Mouse (Mus musculus) forebrain, postnatal 0 days (tissue): ENCODE results near the gene Dnmt3c. TPM values are rescaled to one million over a fixed set of nuclear protein-coding genes. Genes with fewer than 3 reads are reported as not detected.
"Not testable (repeated sequence)": the region's sequence is repeated elsewhere in the genome, so short reads cannot be mapped to it uniquely, and the experiment has no call there.

Source experiments
- ATAC-seq: fragments of 200-750 bp; cut with Nextera tagmentation; 2 replicates; pipeline ENCODE4 v1.8.0; 2017; ENCODE audit warnings: mild to moderate bottlenecking, moderate library complexity
- DNase-seq: peaks from one replicate; pipeline ENCODE4 v3.0.0-alpha.2; 2015
- H3K27ac ChIP-seq: fragments of 300-500 bp; sonication (generic); 2 replicates; pipeline ENCODE4 v1.5.1; 2014; ENCODE audit warnings: low read depth, mild to moderate bottlenecking, antibody characterized with exemption, low read length, moderate library complexity, mixed read lengths
- H3K27me3 ChIP-seq: fragments of 300-500 bp; sonication (generic); 2 replicates; pipeline ENCODE4 v1.6.1; 2014; ENCODE audit warnings: mild to moderate bottlenecking, low read length, mixed read lengths; ENCODE audit not compliant: insufficient read depth
- H3K36me3 ChIP-seq: fragments of 300-500 bp; sonication (generic); 2 replicates; pipeline ENCODE4 v1.6.1; 2014; ENCODE audit warnings: mild to moderate bottlenecking, moderate library complexity; ENCODE audit not compliant: insufficient read depth
- H3K4me1 ChIP-seq: fragments of 300-500 bp; sonication (generic); 2 replicates; pipeline ENCODE4 v1.6.1; 2014; ENCODE audit warnings: antibody characterized with exemption; ENCODE audit not compliant: insufficient read depth
- H3K4me2 ChIP-seq: fragments of 300-500 bp; sonication (generic); 2 replicates; pipeline ENCODE4 v1.6.1; 2014; ENCODE audit warnings: low read depth, mild to moderate bottlenecking, moderate library complexity
- H3K4me3 ChIP-seq: fragments of 300-500 bp; sonication (generic); 2 replicates; pipeline ENCODE4 v1.5.1; 2014; ENCODE audit warnings: low read depth, low read length, mixed read lengths
- H3K9ac ChIP-seq: fragments of 300-500 bp; sonication (generic); 2 replicates; pipeline ENCODE4 v1.6.1; 2014; ENCODE audit warnings: mild to moderate bottlenecking
- H3K9me3 ChIP-seq: fragments of 300-500 bp; sonication (generic); 2 replicates; pipeline ENCODE4 v1.6.1; 2016; ENCODE audit warnings: low read length
- CTCF ChIP-seq: sonication (generic); IDR thresholded peaks from 2 replicates; pipeline ENCODE4 v1.5.1; 2016; ENCODE audit warnings: antibody characterized with exemption, control low read depth, low read depth
- WGBS: fragments of 180-500 bp; shearing (Covaris S2); extraction: QIAGEN DNeasy Blood & Tissue Kit; methylation state at CpG from one replicate; pipeline ENCODE4 v1.1.7; 2014; 5-methylcytosine and 5-hydroxymethylcytosine counted together
- polyA plus RNA-seq: library from polyadenylated mRNA; unstranded; fragments of >200 nt; fragmentation: Nextera tagmentation; extraction: Ambion mirVana; gene quantifications from 2 replicates; pipeline ENCODE4 v1.2.1, GENCODE M21; 2015
- total RNA-seq: library from RNA; depleted of rRNA; stranded (reverse); fragments of >200 nt; gene quantifications from 2 replicates; pipeline ENCODE4 v1.2.3, GENCODE M21; 2014

Dnmt3c gene
- total and polyA plus RNA-seq, 2 experiments from 2014 or later, result not detected

DNA sequence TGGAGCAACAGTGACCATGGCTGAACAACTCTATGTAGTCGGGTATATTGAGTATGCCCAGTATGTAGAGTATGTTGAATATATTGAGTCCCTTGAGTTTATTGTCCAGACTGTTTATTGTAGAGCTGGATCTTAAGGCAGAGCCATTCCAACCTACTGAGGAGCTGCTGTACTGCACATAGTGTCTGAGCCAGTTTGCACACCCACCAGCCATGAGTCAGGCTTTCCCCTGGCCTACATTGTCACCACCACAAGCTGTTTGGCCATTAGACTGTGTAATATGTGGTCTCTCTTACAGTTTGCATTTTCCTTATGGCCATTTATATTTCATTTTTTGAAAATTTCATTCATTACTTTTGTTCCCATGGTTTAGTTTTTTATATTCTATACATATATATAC is 16.5 kb upstream of the Dnmt3c start:
- Histone ChIP-seq H3K27me3 (no peaks in the 10 kb centered on the region), H3K36me3 (peaks cover 15% of the 10 kb centered on the region; the same call in 1 of the 2 replicates), H3K27ac (no peak overlapping the region), H3K4me2 (no peak overlapping the region), H3K9ac (no peak overlapping the region), H3K4me3 (no peak overlapping the region), H3K9me3 (no peaks in the 10 kb centered on the region), H3K4me1 (no peaks in the 10 kb centered on the region)
- ATAC-seq, result no peak
- no peak for TF ChIP-seq CTCF
- DNase-seq, result no peak
- 91% methylated on average over 1 of the region's 1 CpGs for WGBS

DNA sequence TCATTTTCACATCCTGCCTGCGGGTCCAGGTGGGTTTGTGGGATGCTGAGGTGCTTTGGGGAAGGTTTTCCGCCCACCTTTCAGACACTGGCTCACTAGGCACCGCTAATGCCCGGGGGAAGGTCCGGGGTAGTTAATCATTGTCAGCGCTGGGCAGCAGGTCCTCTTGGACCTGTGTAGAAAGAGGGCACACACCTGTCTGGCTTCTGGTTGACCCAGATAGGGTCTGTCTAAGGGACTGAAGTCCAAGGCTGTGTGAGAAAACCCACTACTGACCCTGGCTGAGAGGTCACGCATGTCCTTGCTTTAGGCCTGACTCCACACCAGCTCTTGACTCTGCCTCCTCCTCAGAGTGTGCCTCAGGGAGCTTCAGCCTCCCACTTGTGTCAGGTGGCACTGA is 3.0 kb upstream of the Dnmt3c start:
- ATAC-seq, H3K36me3 ChIP-seq, H3K4me3 ChIP-seq, H3K9me3 ChIP-seq, H3K9ac ChIP-seq, H3K27ac ChIP-seq, DNase-seq, H3K27me3 ChIP-seq, H3K4me1 ChIP-seq, H3K4me2 ChIP-seq: not testable (repeated sequence)
- WGBS, result 87% methylated on average over 6 of the region's 7 CpGs

DNA sequence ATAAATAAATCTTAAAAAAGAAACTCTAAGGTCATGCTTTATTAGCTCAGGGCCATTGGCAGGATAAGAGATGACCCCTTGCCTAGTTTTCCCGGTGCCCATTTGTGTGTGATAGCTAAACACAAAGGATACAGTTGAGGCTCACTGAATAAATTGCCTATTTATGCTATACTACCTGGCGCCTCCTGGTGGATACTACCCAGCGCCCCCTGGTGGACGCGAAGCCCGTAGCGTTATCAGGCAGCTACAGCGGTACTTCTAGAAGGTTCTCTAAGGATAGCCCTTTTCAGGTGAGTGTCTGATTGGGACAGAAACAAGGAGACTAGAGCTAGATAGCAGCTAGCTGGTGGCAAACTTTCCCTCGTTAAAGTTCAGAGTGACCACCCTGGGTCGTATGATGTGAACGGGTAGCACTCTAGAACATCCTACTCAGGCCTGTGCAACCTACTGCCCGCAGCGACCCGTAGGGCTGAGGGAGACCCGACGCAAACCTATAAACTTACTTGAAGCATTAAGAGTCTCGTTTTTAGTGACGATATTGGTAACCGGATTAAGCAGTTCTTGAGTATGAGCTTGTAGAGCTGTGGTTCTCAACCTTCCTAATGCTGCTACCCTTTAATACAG is 1.9 kb upstream of the Dnmt3c start:
- H3K4me2 ChIP-seq, result no peak overlapping the region
- no peak overlapping the region for H3K27ac ChIP-seq
- no peak overlapping the region for H3K9ac ChIP-seq
- H3K4me3 ChIP-seq, result no peak overlapping the region
- no peaks in the 10 kb centered on the region for H3K4me1 ChIP-seq
- 71% methylated on average over 19 of the region's 19 CpGs for WGBS
- DNase-seq, result no peak
- no peaks in the 10 kb centered on the region for H3K36me3 ChIP-seq
- no peaks in the 10 kb centered on the region for H3K9me3 ChIP-seq
- H3K27me3 ChIP-seq, result no peaks in the 10 kb centered on the region
- TF ChIP-seq CTCF, result peak; percentile 52
- no peak for ATAC-seq

- no peak overlapping the region for H3K4me3 ChIP-seq
- no peak overlapping the region for H3K9ac ChIP-seq
- H3K9me3 ChIP-seq, result no peaks in the 10 kb centered on the region
- DNase-seq (peak; percentile 34), ATAC-seq (peak; percentile 61)
- H3K4me1 ChIP-seq, result no peaks in the 10 kb centered on the region
- H3K4me2 ChIP-seq, result no peak overlapping the region
- no peak for TF ChIP-seq CTCF
- no peak overlapping the region for H3K27ac ChIP-seq
- H3K36me3 ChIP-seq, result no peaks in the 10 kb centered on the region
- H3K27me3 ChIP-seq, result no peaks in the 10 kb centered on the region
- 29% methylated on average over 6 of the region's 6 CpGs for WGBS
Observed at GRCm38 (mm10) chr2:153703389-153703788, 6.9 kb downstream of the Dnmt3c start.

- H3K4me1 ChIP-seq, result no peaks in the 10 kb centered on the region
- no peaks in the 10 kb centered on the region for H3K27me3 ChIP-seq
- no peak overlapping the region for H3K4me3 ChIP-seq
- peak; percentile 74 for TF ChIP-seq CTCF
- H3K9me3 ChIP-seq, result no peaks in the 10 kb centered on the region
- H3K4me2 ChIP-seq, result no peak overlapping the region
- no peak overlapping the region for H3K9ac ChIP-seq
- 49% methylated on average over 8 of the region's 8 CpGs for WGBS
- H3K27ac ChIP-seq, result no peak overlapping the region
- H3K36me3 ChIP-seq, result no peaks in the 10 kb centered on the region
- peak; percentile 32 for DNase-seq
- no peak for ATAC-seq
Observed at GRCm38 (mm10) chr2:153710701-153711330, 14.4 kb downstream of the Dnmt3c start.

DNA sequence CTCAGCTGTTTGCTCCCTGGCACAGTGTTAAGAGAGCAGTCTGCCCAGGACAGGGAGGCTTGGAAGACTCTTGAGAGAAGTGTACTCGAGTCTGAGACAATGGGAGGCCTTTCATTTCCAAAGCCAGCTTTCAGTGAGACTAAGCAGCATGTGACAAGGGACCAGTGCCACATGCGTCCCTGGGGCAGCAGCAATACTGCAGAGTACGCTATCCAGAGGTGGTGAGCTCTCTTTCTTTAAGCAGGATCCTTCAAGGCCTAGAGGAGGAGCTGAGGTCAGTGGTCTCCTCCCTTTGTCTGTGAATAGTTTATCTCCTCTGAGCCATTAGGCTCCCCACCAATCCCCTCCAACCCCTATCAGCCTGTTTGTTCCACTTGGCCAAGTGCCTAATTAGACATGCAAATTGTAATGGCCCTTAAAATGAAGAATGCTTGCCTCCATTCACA is 16.2 kb downstream of the Dnmt3c start:
- no peaks in the 10 kb centered on the region for H3K36me3 ChIP-seq
- H3K9me3 ChIP-seq, result no peaks in the 10 kb centered on the region
- H3K27ac ChIP-seq, result peak overlapping the region; percentile 62
- no peak overlapping the region for H3K4me3 ChIP-seq
- no peaks in the 10 kb centered on the region for H3K27me3 ChIP-seq
- H3K4me2 ChIP-seq, result no peak overlapping the region
- no peak overlapping the region for H3K9ac ChIP-seq
- TF ChIP-seq CTCF, result no peak
- DNase-seq (peak; percentile 39), ATAC-seq (peak; percentile 82)
- no peaks in the 10 kb centered on the region for H3K4me1 ChIP-seq
- WGBS, result 15% methylated on average over 3 of the region's 3 CpGs

DNA sequence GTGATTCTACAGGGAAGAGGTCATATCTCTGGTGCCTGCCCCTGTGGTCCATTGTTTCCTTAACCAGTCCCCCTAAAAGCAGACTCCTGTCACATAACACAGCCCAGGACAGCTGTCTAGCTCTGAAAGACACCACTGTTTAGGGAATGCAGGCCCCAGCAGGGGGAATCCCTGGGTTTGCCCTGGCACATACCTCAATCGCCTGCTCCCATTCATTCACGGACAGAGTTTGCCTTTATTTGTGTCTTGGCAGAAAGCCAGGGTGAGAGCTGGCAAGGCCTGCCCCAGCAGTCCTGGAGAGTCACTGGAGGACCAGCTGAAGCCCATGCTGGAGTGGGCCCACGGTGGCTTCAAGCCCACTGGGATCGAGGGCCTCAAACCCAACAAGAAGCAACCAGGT is 16.8 kb downstream of the Dnmt3c start:
- Histone ChIP-seq H3K9ac (no peak overlapping the region), H3K9me3 (no peaks in the 10 kb centered on the region), H3K27me3 (no peaks in the 10 kb centered on the region), H3K27ac (peak overlapping the region; percentile 62; the same call in 1 of the 2 replicates), H3K4me3 (no peak overlapping the region), H3K4me2 (no peak overlapping the region), H3K36me3 (no peaks in the 10 kb centered on the region), H3K4me1 (no peaks in the 10 kb centered on the region)
- peak; percentile 74 for DNase-seq
- 12% methylated on average over 4 of the region's 4 CpGs for WGBS
- peak; percentile 89 for ATAC-seq
- no peak for TF ChIP-seq CTCF

DNA sequence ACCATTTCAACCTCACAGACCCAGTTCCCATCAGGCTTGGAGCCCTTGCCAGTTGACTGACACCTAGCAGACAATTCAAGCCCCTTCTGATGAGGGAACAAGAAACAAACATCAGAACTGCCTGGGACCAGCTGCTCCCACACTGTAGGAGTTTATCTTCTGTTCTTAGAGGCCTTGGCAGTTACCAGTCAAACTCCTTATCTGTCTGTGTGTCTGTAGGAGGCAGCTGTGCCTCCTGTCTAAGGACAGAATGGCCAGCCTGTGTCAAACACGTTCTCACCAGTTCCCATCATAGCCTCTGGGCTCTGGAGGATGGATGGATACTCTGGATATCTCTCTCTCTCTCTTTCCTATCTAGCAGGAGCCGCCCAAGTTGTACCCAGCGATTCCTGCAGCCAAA is 21.4 kb downstream of the Dnmt3c start:
- not testable (repeated sequence) for H3K9me3 ChIP-seq, ATAC-seq, H3K36me3 ChIP-seq, H3K9ac ChIP-seq, H3K4me2 ChIP-seq, H3K27ac ChIP-seq, DNase-seq, H3K4me1 ChIP-seq, H3K4me3 ChIP-seq, H3K27me3 ChIP-seq
- WGBS, result 78% methylated on average over 3 of the region's 3 CpGs
